Mouse (Mus musculus): ENCODE data around the gene B3gnt7. TPM values are rescaled to one million over a fixed set of nuclear protein-coding genes. Genes with fewer than 3 reads are reported as not detected.

Gene B3gnt7
- total RNA-seq (2014; rRNA removed) (not detected in 2 replicates), polyA plus RNA-seq (2012; rRNA removed) (0.19 and 0.31 TPM in 2 replicates)

DNA sequence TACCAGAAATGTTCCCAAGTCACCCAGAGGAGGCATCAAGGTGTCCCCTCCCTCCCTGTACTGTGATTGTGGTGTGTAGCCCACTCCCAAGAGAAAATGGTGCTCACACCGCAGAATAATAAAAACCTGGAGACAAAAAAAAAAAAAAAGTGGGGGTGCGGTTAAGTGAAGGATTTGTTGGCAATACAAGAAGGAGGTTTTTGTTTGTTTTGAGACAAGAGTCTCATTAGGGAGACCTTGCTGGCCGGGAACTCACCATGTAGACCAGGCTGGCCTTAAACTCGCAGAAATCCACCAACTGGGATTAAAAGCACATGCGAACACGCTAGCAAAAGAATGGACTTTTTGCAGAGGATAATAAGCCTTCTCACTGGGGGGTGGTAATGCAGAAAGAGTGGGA is at the start of gene B3gnt7:
B3gnt7 (plus strand) TSS at position 301 of the 400 bp plus-strand sequence.
- no peak for DNase-seq (ENCODE audit: extremely low read depth, low read depth, low spot score)
- peaks cover 5% of the 10 kb centered on the region; the same call in 1 of the 2 replicates for H3K27me3 ChIP-seq (ENCODE audit: control insufficient read depth, insufficient read depth, low read length)
- no peaks in the 10 kb centered on the region for H3K4me1 ChIP-seq (ENCODE audit: control insufficient read depth, insufficient read depth, low read length)
- no peak within 1 kb of the TSS for H3K9ac ChIP-seq (ENCODE audit: low read depth, low read length)
- H3K4me3 ChIP-seq (ENCODE audit: insufficient read depth, low read depth, low read length) = peak within 1 kb of the TSS; percentile 40; the same call in 1 of the 2 replicates
- WGBS = 61% methylated on average over 6 of the region's 6 CpGs
- no peak for TF ChIP-seq POLR2A (IDR thresholded peaks at IDR 0.05; ENCODE audit: extremely low read depth, insufficient read depth, low read length)
- no peak for TF ChIP-seq CTCF (IDR thresholded peaks at IDR 0.05; ENCODE audit: low read depth, low read length)
- H3K27ac ChIP-seq (replicated peaks; ENCODE audit: insufficient read depth, low read depth, low read length) = no peak within 1 kb of the TSS
- H3K36me3 ChIP-seq (ENCODE audit: control insufficient read depth, insufficient read depth, low read length) = no peaks in the 10 kb centered on the region
- H3K79me2 ChIP-seq (ENCODE audit: control insufficient read depth, insufficient read depth, low read length) = no peaks in the 10 kb centered on the region

DNA sequence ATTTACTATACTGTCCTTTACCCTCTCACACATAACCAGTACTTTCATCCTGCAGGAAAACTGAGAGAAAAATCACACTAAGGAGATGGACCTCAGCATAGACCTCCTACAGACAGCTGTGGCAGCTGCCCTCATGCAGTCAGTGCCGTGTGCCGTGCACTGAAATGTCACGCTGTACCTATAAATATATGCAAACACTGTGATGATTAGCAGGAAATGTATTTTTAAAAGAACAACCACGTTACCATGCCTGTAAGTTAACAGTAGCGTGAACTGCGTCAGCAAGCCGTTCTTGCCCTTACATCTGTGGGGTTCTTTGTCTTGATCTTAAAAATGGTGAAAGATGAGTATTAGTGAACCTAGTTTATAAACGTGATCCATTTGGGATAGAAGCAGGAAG is 49.2 kb upstream of the B3gnt7 start:
- DNase-seq (ENCODE audit: extremely low read depth, low read depth, low spot score) = no peak
- H3K79me2 ChIP-seq (ENCODE audit: control insufficient read depth, insufficient read depth, low read length) = no peaks in the 10 kb centered on the region
- no peaks in the 10 kb centered on the region for H3K27me3 ChIP-seq (ENCODE audit: control insufficient read depth, insufficient read depth, low read length)
- 91% methylated on average over 8 of the region's 8 CpGs for WGBS
- no peak overlapping the region for H3K27ac ChIP-seq (replicated peaks; ENCODE audit: insufficient read depth, low read depth, low read length)
- no peaks in the 10 kb centered on the region for H3K36me3 ChIP-seq (ENCODE audit: control insufficient read depth, insufficient read depth, low read length)
- no peaks in the 10 kb centered on the region for H3K4me1 ChIP-seq (ENCODE audit: control insufficient read depth, insufficient read depth, low read length)
- no peak overlapping the region for H3K9ac ChIP-seq (ENCODE audit: low read depth, low read length)
- TF ChIP-seq CTCF (IDR thresholded peaks at IDR 0.05; ENCODE audit: low read depth, low read length) = no peak
- no peak for TF ChIP-seq POLR2A (IDR thresholded peaks at IDR 0.05; ENCODE audit: extremely low read depth, insufficient read depth, low read length)
- H3K4me3 ChIP-seq (ENCODE audit: insufficient read depth, low read depth, low read length) = no peak overlapping the region

DNA sequence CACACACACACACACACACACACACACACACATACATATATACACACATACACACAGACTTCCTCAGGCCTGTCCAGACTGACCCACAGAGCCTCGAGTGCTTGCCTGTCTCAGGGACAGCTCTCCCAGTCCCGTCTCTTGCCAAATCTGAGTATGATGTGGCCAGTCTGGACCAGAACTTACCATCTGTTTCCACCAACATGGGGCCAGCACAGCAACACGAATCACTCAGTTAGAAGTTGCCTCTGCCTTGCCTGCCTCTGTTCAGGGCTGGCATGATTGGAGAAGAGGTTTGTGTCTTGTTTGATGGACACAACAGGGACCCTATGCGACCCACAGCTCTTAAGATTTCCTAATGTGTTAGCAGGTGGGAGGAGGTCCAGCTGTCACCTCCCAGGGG is 46.3 kb upstream of the B3gnt7 start:
- Histone ChIP-seq H3K36me3 (ENCODE audit: control insufficient read depth, insufficient read depth, low read length) (no peaks in the 10 kb centered on the region), H3K79me2 (ENCODE audit: control insufficient read depth, insufficient read depth, low read length) (no peaks in the 10 kb centered on the region), H3K27ac (replicated peaks; ENCODE audit: insufficient read depth, low read depth, low read length) (no peak overlapping the region), H3K4me3 (ENCODE audit: insufficient read depth, low read depth, low read length) (no peak overlapping the region), H3K4me1 (ENCODE audit: control insufficient read depth, insufficient read depth, low read length) (no peaks in the 10 kb centered on the region), H3K27me3 (ENCODE audit: control insufficient read depth, insufficient read depth, low read length) (no peaks in the 10 kb centered on the region), H3K9ac (ENCODE audit: low read depth, low read length) (no peak overlapping the region)
- TF ChIP-seq POLR2A (IDR thresholded peaks at IDR 0.05; ENCODE audit: extremely low read depth, insufficient read depth, low read length) (no peak), CTCF (IDR thresholded peaks at IDR 0.05; ENCODE audit: low read depth, low read length) (no peak)
- DNase-seq (ENCODE audit: extremely low read depth, low read depth, low spot score) = no peak
- WGBS = 82% methylated on average over 4 of the region's 4 CpGs

DNA sequence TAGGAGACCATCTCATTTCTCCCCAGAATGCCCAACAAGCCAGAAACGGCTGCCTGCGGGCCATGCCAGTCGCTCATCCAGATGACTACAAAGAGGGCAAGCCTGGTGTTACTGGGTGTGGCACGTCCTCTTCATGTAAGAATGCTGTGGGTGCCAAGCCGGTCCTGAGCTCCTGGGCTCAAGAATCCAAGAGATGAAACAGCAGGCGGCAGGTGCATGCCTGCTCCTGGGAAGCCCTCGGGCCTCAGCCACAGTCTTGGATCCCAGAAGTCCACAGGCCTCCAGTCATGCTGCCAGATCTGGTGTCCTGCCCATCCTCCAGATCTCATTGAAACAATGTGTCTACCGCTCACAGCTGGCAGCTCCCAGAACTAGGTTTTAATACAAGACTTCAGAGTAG is 45.4 kb upstream of the B3gnt7 start:
- no peaks in the 10 kb centered on the region for H3K79me2 ChIP-seq (ENCODE audit: control insufficient read depth, insufficient read depth, low read length)
- no peaks in the 10 kb centered on the region for H3K4me1 ChIP-seq (ENCODE audit: control insufficient read depth, insufficient read depth, low read length)
- H3K36me3 ChIP-seq (ENCODE audit: control insufficient read depth, insufficient read depth, low read length) = no peaks in the 10 kb centered on the region
- DNase-seq (ENCODE audit: extremely low read depth, low read depth, low spot score) = no peak
- H3K4me3 ChIP-seq (ENCODE audit: insufficient read depth, low read depth, low read length) = no peak overlapping the region
- H3K27me3 ChIP-seq (ENCODE audit: control insufficient read depth, insufficient read depth, low read length) = no peaks in the 10 kb centered on the region
- TF ChIP-seq CTCF (IDR thresholded peaks at IDR 0.05; ENCODE audit: low read depth, low read length) = no peak
- no peak for TF ChIP-seq POLR2A (IDR thresholded peaks at IDR 0.05; ENCODE audit: extremely low read depth, insufficient read depth, low read length)
- 94% methylated on average over 8 of the region's 8 CpGs for WGBS
- no peak overlapping the region for H3K9ac ChIP-seq (ENCODE audit: low read depth, low read length)
- H3K27ac ChIP-seq (replicated peaks; ENCODE audit: insufficient read depth, low read depth, low read length) = no peak overlapping the region

DNA sequence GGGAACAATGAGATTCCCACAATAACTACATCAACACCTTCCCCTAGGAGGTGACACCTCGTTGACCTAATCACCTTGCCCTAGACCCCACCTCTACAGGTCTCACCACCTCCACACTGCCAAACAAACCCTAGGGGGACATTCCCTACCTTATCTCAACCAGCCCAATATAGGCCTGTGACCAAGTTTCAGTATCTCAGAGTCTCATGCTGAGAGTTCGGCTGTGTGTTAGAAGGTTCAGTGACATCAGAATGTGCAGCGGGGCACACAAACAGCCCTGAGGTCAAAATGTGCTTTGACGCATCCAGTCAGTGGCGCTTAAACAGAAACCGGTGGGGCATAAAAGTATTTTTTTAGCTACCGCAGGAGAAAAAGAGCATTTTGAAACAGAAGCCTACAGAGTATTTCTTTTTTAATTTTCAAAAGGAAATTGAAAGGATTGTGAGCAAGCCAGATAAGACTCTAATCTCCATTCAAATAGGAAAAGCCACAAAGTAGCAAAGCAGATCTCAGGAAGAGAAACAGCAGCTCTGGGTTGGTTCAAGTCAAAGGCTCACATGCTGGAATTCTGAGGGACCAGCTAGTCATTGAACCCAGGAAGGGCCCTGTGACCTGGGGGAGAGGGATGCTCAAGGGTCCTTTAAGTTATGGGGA is 44.3 kb upstream of the B3gnt7 start:
- TF ChIP-seq CTCF (IDR thresholded peaks at IDR 0.05; ENCODE audit: low read depth, low read length) (no peak), POLR2A (IDR thresholded peaks at IDR 0.05; ENCODE audit: extremely low read depth, insufficient read depth, low read length) (no peak)

More for the DNA sequence above, 44.3 kb upstream of the B3gnt7 start:
- H3K79me2 ChIP-seq (ENCODE audit: control insufficient read depth, insufficient read depth, low read length) = no peaks in the 10 kb centered on the region
- 76% methylated on average over 7 of the region's 7 CpGs for WGBS
- H3K4me3 ChIP-seq (ENCODE audit: insufficient read depth, low read depth, low read length) = no peak overlapping the region
- no peak for DNase-seq (ENCODE audit: extremely low read depth, low read depth, low spot score)
- H3K9ac ChIP-seq (ENCODE audit: low read depth, low read length) = no peak overlapping the region
- H3K27me3 ChIP-seq (ENCODE audit: control insufficient read depth, insufficient read depth, low read length) = no peaks in the 10 kb centered on the region
- no peak overlapping the region for H3K27ac ChIP-seq (replicated peaks; ENCODE audit: insufficient read depth, low read depth, low read length)
- no peaks in the 10 kb centered on the region for H3K4me1 ChIP-seq (ENCODE audit: control insufficient read depth, insufficient read depth, low read length)
- no peaks in the 10 kb centered on the region for H3K36me3 ChIP-seq (ENCODE audit: control insufficient read depth, insufficient read depth, low read length)

Measured in liver, adult 2 months (tissue).